Mouse (Mus musculus) MEL (cell line): ENCODE results near the gene Kif26b. TPM values are rescaled to one million over a fixed set of nuclear protein-coding genes. Genes with fewer than 3 reads are reported as not detected.

ENCODE experiments used
- DNase-seq: peaks from one replicate; pipeline ENCODE4 v3.0.0; 2011; ENCODE audit warnings: low read depth, low spot score
- H3K27ac ChIP-seq: 2 replicates; pipeline ENCODE4 v1.5.1; 2012; ENCODE audit warnings: low read depth, mild to moderate bottlenecking, control low read depth, low read length, moderate library complexity; ENCODE audit not compliant: control insufficient read depth
- H3K27me3 ChIP-seq, 2 experiments: fragments of 150-350 bp in 1 of 2; sonication (generic) in 1 of 2; 2 replicates each; pipeline ENCODE4 v1.6.1; 2012; ENCODE audit warnings: low read length in 2 of 2, mild to moderate bottlenecking in 2 of 2, improper control_type of control experiment in 1 of 2, moderate library complexity in 1 of 2; ENCODE audit not compliant: insufficient read depth in 2 of 2, control insufficient read depth in 1 of 2
- H3K36me3 ChIP-seq, 2 experiments: 2 replicates each; pipeline ENCODE4 v1.6.1; 2012 to 2014; ENCODE audit warnings: low read length in 2 of 2, improper control_type of control experiment in 1 of 2, inconsistent platforms in 1 of 2, mild to moderate bottlenecking in 1 of 2; ENCODE audit not compliant: insufficient read depth in 2 of 2, control insufficient read depth in 1 of 2
- H3K4me1 ChIP-seq, 2 experiments: fragments of 150-350 bp in 1 of 2; sonication (generic) in 1 of 2; 2 replicates each; pipeline ENCODE4 v1.6.1; 2012; ENCODE audit warnings: low read length in 2 of 2, improper control_type of control experiment in 1 of 2, mild to moderate bottlenecking in 1 of 2; ENCODE audit not compliant: insufficient read depth in 2 of 2, control insufficient read depth in 1 of 2
- H3K4me3 ChIP-seq, 2 experiments: fragments of 150-350 bp in 1 of 2; sonication (generic) in 1 of 2; 2 replicates each; pipeline ENCODE4 v1.5.1; 2012; ENCODE audit warnings: low read depth in 2 of 2, low read length in 2 of 2, mild to moderate bottlenecking in 2 of 2, moderate library complexity in 2 of 2, control low read depth in 1 of 2, improper control_type of control experiment in 1 of 2; ENCODE audit not compliant: control insufficient read depth in 1 of 2, insufficient read depth in 1 of 2
- H3K79me2 ChIP-seq: 2 replicates; pipeline ENCODE4 v1.6.1; 2012; ENCODE audit warnings: mild to moderate bottlenecking, low read length, moderate library complexity; ENCODE audit not compliant: control insufficient read depth, poor library complexity, insufficient read depth
- H3K9ac ChIP-seq: 2 replicates; pipeline ENCODE4 v1.6.1; 2012; ENCODE audit warnings: low read depth, mild to moderate bottlenecking, control low read depth, low read length, moderate library complexity; ENCODE audit not compliant: control insufficient read depth, poor library complexity, severe bottlenecking
- H3K9me3 ChIP-seq: fragments of 150-350 bp; sonication (generic); replicated peaks from 2 replicates; pipeline ENCODE4 v1.6.1; 2012; ENCODE audit warnings: mild to moderate bottlenecking, low read length, improper control_type of control experiment, moderate library complexity; ENCODE audit not compliant: insufficient read depth
- BHLHE40 ChIP-seq: IDR thresholded peaks from 2 replicates; pipeline ENCODE4 v1.6.1; 2012; ENCODE audit warnings: low read depth, mild to moderate bottlenecking, inconsistent platforms, low read length, improper control_type of control experiment, borderline replicate concordance
- EP300 ChIP-seq, 2 experiments: IDR thresholded peaks; 2 replicates each; pipeline ENCODE4 v1.6.1; 2011; ENCODE audit warnings: improper control_type of control experiment in 2 of 2, low read length in 2 of 2, low read depth in 1 of 2, mild to moderate bottlenecking in 1 of 2
- KAT2A ChIP-seq: conservative IDR thresholded peaks from 2 replicates; pipeline ENCODE4 v1.6.1; 2012; ENCODE audit warnings: low read depth, low read length, improper control_type of control experiment, inconsistent platforms
- MAX ChIP-seq: IDR thresholded peaks from 2 replicates; pipeline ENCODE4 v1.6.1; 2011; ENCODE audit warnings: low read length, improper control_type of control experiment
- POLR2AphosphoS2 ChIP-seq: IDR thresholded peaks from 2 replicates; pipeline ENCODE4 v1.6.1; 2011; ENCODE audit warnings: low read length, improper control_type of control experiment
- USF1 ChIP-seq: IDR thresholded peaks from 2 replicates; pipeline ENCODE4 v1.6.1; 2014; ENCODE audit warnings: low read depth, mild to moderate bottlenecking, inconsistent platforms, low read length, improper control_type of control experiment, moderate library complexity
- ZNF384 ChIP-seq: IDR thresholded peaks from 2 replicates; pipeline ENCODE4 v1.6.1; 2012; ENCODE audit warnings: low read depth, mild to moderate bottlenecking, inconsistent platforms, low read length, improper control_type of control experiment
- polyA plus RNA-seq, 2 experiments: library from polyadenylated mRNA; stranded (reverse) in 1 of 2; unstranded in 1 of 2; fragments of >175 nt in 1 of 2; fragments of >200 nt in 1 of 2; gene quantifications; 2 replicates each; pipeline versions ENCODE4 v1.2.1 to v1.2.4; 2012; ENCODE audit warnings: low replicate concordance in 2 of 2, low read depth in 1 of 2; ENCODE audit not compliant: insufficient read length in 2 of 2, insufficient read depth in 1 of 2, missing spikeins in 1 of 2
- total RNA-seq: library from RNA; depleted of rRNA; stranded (reverse); fragments of 300-350 nt; gene quantifications from 2 replicates; pipeline ENCODE4 v1.2.3, GENCODE M21; 2012

Kif26b gene
- total and polyA plus RNA-seq, 3 experiments: 0.08 to 0.50 TPM; not detected in 1

DNA sequence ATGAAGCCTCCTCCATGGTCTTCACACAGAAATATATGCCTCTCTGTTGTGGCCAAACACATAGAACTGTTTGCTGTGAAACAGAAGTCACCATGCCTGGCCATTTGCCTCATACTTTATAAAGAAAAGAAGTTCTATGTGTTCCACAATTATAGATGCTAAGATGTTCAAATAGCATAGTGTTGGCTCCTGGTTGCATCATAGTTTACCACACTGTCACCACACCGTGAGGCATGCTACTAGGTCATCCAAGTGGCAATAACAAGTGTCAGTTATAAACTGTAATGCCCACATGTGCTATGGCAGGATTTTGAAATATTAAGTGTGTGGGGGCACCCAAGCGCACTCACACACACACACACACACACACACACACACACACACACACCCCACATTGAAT is 236.7 kb downstream of the Kif26b start:
- H3K4me1 ChIP-seq: peaks cover 0 to 6% of the 10 kb centered on the region in 2 experiments; a peak in 2 of 4 replicates
- 0 out of 2 replicates have a peak, but pooled peaks have one; percentile 22 for TF ChIP-seq KAT2A
- TF ChIP-seq USF1: no peak
- TF ChIP-seq, all 39 proteins: peak for 1

GRCm38 (mm10) chr1:178768976-178769375 is 240.1 kb downstream of the Kif26b start:
- H3K36me3 ChIP-seq: no peaks in the 10 kb centered on the region; a peak in 1 of 4 replicates
- DNase-seq: no peak
- H3K27ac ChIP-seq: no peak overlapping the region
- H3K4me1 ChIP-seq: peaks cover 0 to 6% of the 10 kb centered on the region in 2 experiments; a peak in 2 of 4 replicates
- H3K9me3 ChIP-seq: no peaks in the 10 kb centered on the region
- no peaks in the 10 kb centered on the region for H3K79me2 ChIP-seq
- H3K4me3 ChIP-seq: no peak overlapping the region
- H3K27me3 ChIP-seq: no peaks in the 10 kb centered on the region
- no peak overlapping the region for H3K9ac ChIP-seq
- TF ChIP-seq EP300 (IDR thresholded peaks at IDR 0.05; ENCODE audit: low read depth in 1 of 2, low read length in 2 of 2): no peak
- TF ChIP-seq POLR2AphosphoS2: no peak
- no peak for TF ChIP-seq BHLHE40
- TF ChIP-seq ZNF384: no peak

More for the DNA sequence above, 236.7 kb downstream of the Kif26b start:
- DNase-seq: no peak
- Histone ChIP-seq H3K9me3 (no peaks in the 10 kb centered on the region), H3K27ac (no peak overlapping the region), H3K4me3 (no peak overlapping the region), H3K9ac (no peak overlapping the region), H3K36me3 (no peaks in the 10 kb centered on the region; a peak in 1 of 4 replicates), H3K79me2 (no peaks in the 10 kb centered on the region), H3K27me3 (no peaks in the 10 kb centered on the region)

- peak; percentile 69; the same call in 1 of the 2 replicates for TF ChIP-seq MAX
- peak; percentile 73 for TF ChIP-seq USF1
- no peak for TF ChIP-seq KAT2A
- Histone ChIP-seq H3K9me3 (no peaks in the 10 kb centered on the region), H3K79me2 (no peaks in the 10 kb centered on the region), H3K4me1 (peaks cover 0 to 6% of the 10 kb centered on the region in 2 experiments; a peak in 2 of 4 replicates), H3K36me3 (no peaks in the 10 kb centered on the region; a peak in 1 of 4 replicates), H3K4me3 (no peak overlapping the region), H3K9ac (no peak overlapping the region), H3K27me3 (no peaks in the 10 kb centered on the region), H3K27ac (no peak overlapping the region)
- DNase-seq: no peak
Measured at GRCm38 (mm10) chr1:178769988-178770387, 241.1 kb downstream of the Kif26b start.
